Mouse (Mus musculus) brown adipose tissue, adult 24 weeks (tissue): ENCODE data around the gene Hhat. TPM values are rescaled to one million over a fixed set of nuclear protein-coding genes. Genes with fewer than 3 reads are reported as not detected.

Experiments used
- H3K27ac ChIP-seq: fragments of 200-500 bp; replicated peaks from 2 replicates; pipeline ENCODE4 v1.5.1; 2012; ENCODE audit warnings: low read depth, mild to moderate bottlenecking, low read length
- H3K4me1 ChIP-seq: fragments of 200-500 bp; 2 replicates; pipeline ENCODE4 v1.6.1; 2012; ENCODE audit warnings: low read length, mixed read lengths; ENCODE audit not compliant: control insufficient read depth, insufficient read depth, insufficient read length
- H3K4me3 ChIP-seq: fragments of 200-500 bp; 2 replicates; pipeline ENCODE4 v1.5.1; 2012; ENCODE audit warnings: low read depth, mild to moderate bottlenecking, low read length, moderate library complexity; ENCODE audit not compliant: insufficient read depth
- polyA plus RNA-seq: library from polyadenylated mRNA; stranded (reverse); fragments of >200 nt; gene quantifications from 2 replicates; pipeline ENCODE4 v1.2.4, GENCODE M21; 2012; ENCODE audit not compliant: missing spikeins, insufficient read depth, insufficient read length

Gene Hhat
- polyA plus RNA-seq, 1 experiment, result 0.59 TPM

GRCm38 (mm10) chr1:192451722-192452121 is 319.3 kb downstream of the Hhat start:
- Histone ChIP-seq H3K27ac (no peak overlapping the region), H3K4me1 (peaks cover 4% of the 10 kb centered on the region), H3K4me3 (no peak overlapping the region)

GRCm38 (mm10) chr1:192450425-192450824 is 320.6 kb downstream of the Hhat start:
- H3K27ac ChIP-seq, result no peak overlapping the region
- H3K4me1 ChIP-seq, result peaks cover 2% of the 10 kb centered on the region
- H3K4me3 ChIP-seq, result no peak overlapping the region

- Histone ChIP-seq H3K27ac (no peak overlapping the region), H3K4me1 (no peaks in the 10 kb centered on the region; the same call in none of the 2 replicates), H3K4me3 (no peak overlapping the region)
Observed at GRCm38 (mm10) chr1:192449572-192450351, 321.3 kb downstream of the Hhat start.

GRCm38 (mm10) chr1:192448512-192448911 is 322.5 kb downstream of the Hhat start:
- H3K27ac ChIP-seq, result no peak overlapping the region

GRCm38 (mm10) chr1:192447666-192448065 is 323.4 kb downstream of the Hhat start:
- H3K4me3 ChIP-seq, result no peak overlapping the region
- peaks cover 5% of the 10 kb centered on the region; the same call in 1 of the 2 replicates for H3K4me1 ChIP-seq
- H3K27ac ChIP-seq, result no peak overlapping the region

More at GRCm38 (mm10) chr1:192448512-192448911, 322.5 kb downstream of the Hhat start:
- Histone ChIP-seq H3K4me1 (peaks cover 5% of the 10 kb centered on the region; the same call in 1 of the 2 replicates), H3K4me3 (no peak overlapping the region)

Other genes with a start within 250 kb of the Hhat start
- gene Sertad4, start 84.5 kb upstream of the Hhat start, polyA plus RNA-seq, result 0.46 and 2.1 TPM in 2 replicates